Mouse (Mus musculus): ENCODE results near the gene Apbb2.

Gene Apbb2

GRCm38 (mm10) chr5:66602287-66602820, 16.2 kb downstream of the Apbb2 start:
- no peak for DNase-seq (ENCODE audit: extremely low spot score, low spot score)

DNA sequence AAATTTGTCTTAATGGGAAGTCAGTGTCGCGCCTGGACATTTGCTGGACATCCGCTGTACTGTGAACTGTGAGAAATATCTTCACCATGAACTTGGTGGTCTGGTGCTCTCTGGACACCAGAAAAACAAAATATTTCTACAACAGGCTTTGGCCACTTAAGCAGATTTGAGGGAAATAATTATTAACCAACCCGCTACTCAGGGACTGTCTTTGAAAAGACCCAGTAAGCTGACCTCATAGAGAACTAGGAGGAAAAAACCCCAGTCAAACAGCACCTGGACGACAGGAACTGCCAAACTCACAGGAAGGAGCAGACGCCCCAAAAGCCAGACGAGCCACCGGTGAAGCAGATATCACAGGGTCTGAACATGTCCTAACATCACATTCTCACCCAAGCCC, 18.2 kb downstream of the Apbb2 start:
- no peak for DNase-seq (ENCODE audit: extremely low spot score, low spot score)

DNA sequence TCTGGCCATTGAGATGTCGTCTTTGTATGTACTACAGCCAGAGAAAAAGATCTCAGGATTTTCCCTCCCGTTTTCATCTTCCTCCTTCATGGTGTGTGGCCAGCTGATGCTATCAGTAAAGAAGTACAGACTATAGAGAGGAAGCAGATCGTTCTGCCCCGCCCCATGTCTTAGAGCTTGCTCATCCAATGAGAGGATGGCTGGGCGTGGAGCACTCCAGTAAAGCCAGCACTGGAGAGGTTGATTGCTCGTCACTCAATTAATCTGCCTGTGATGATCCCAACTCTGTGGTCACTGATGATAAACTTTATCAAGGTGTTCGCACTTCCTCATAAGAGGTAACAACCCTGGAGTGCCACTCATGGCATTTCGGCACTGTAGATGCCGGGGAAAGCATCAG, 18.7 kb downstream of the Apbb2 start:
- no peak for DNase-seq (ENCODE audit: extremely low spot score, low spot score)

DNA sequence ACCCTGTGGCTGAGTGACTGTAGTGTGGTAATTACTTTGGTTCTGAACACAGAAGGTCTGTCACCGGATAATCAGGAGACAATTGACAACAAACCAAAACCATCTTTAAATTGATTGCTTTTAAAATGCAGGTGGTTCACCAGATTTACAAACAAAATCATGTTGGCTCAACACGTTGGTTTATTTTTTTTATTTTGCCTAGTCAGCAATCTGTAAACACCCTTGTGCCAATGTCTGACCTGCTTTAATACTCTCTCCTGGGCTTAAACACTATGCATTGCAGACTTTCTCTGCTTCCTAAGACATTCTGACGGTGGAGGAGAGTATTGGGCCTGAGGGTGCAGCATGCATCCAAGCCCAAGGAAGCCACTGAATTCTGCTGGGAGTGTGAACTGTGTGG, 22.3 kb downstream of the Apbb2 start:
- DNase-seq (ENCODE audit: extremely low spot score, low spot score) = no peak

DNA sequence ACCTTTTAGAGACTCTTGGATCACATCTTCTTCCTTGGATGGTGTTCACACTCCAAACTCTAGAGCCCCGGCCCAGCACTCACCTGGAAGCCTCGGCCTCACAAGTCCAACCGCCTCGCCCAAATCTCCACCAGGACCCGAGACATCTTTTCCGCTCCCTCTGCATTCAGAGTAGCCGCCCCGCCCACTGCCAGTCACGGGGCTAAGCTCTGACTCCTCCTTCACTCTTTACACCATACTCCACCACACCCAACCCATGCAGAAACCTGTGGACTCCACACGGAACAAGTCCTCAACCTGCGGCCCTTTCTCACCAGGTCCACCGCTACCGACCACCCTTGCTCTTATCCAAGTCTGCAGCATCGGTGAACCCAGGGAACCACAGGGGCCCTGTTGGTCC, 23.7 kb downstream of the Apbb2 start:
- no peak for DNase-seq (ENCODE audit: extremely low spot score, low spot score)

- DNase-seq (ENCODE audit: extremely low spot score, low spot score) = no peak
Observed at GRCm38 (mm10) chr5:66586236-66586745, 32.3 kb downstream of the Apbb2 start.

DNA sequence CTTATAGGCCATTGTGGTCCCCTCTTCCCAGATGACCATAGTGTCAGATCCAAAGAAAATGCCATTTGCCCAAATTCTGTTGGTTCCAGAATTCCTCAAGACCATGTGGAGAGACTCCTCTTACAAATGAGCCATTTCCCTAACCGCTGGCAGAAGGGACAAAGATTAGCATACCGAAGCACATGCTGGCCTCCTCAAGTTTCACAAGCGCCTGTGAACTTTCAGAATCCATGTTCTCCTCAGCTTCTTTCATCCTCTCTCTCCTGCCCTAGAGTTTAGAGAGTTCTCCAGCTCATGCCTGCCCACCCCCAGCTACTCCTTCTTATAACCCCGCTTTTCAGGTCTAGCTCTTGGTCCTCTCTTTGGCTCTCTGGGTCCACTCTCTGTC, 35.6 kb downstream of the Apbb2 start:
- DNase-seq (ENCODE audit: extremely low spot score, low spot score) = no peak

- no peak for DNase-seq (ENCODE audit: extremely low spot score, low spot score)
Observed at GRCm38 (mm10) chr5:66582281-66583018, 36.1 kb downstream of the Apbb2 start.

DNA sequence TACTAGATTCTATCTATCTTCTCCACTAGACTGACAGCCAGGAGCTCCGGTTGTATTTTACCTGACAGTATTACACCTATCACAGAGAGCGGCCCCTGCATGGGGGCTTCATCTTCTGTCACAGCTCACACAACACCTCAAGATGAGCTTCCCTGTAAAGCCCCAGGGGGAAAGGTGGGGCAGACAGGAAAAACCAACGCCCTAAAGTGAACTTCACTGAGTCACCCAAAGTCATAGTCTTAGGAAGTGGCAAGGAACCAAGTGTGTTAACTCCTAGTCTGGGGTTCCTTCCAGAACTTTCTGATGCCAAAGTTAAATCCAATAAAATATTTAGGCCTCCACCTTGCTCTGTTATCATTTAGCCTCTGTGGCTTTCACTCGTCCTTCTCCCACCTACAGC, 39.5 kb downstream of the Apbb2 start:
- DNase-seq (ENCODE audit: extremely low spot score, low spot score) = no peak

DNA sequence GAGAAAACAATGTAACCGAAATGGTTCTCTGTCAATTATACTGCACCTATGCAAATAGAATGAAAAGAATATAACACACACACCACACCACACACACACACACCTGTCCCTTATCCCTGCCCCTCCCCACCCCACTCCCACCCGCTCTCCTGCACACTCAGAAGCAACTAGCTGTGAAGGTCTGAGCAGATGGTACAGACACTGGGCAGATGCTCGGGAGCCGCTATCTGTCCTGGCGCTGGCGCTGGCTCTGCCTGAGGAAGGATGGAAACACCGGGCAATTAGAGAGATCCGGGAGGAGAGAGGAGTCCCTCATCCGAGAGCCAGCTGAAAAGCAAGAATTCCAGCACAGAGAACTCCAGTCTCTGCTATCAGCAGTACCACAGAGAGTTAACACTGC, 42.3 kb downstream of the Apbb2 start:
- no peak for DNase-seq (ENCODE audit: extremely low spot score, low spot score)

- DNase-seq (ENCODE audit: extremely low spot score, low spot score) = no peak
Observed at GRCm38 (mm10) chr5:66575148-66575547, 43.4 kb downstream of the Apbb2 start.

- DNase-seq (ENCODE audit: extremely low spot score, low spot score) = no peak
Observed at GRCm38 (mm10) chr5:66573266-66573665, 45.3 kb downstream of the Apbb2 start.

DNA sequence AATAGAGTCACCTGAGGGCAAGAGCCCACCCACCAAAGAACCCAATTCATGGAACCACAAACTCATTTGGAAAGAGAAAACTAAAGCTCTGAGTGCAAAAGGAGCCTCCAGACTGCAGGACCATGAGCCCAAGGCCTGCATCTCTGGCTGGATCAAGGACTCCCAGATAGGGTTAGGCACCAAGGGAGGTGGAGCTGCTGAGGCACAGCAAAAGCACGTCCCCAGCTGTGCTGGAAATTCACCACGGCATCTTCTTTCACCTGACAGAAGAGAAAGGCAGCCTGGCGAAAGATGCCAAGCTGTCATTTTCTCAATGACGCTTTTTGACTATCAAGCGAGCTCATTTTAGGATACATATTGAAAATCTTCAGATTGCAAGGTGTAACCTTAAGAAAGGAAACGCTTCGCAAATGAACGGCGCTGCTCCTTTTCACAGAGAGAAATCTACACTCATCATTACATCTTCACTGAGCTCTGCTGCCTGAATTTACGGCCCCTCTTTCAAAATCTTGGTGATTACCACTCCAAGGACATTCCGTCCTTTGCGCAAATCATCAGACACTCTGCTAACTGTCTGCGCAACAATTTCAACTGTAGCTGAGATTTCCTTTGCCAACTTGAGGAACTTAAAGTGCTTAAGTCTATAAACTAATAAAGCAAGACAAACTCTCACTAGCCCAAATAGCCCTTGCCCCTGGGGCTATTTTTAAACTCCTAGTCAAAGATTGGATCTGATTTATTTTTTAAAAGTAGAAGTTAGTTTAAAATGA, 46.3 kb downstream of the Apbb2 start:
- DNase-seq (ENCODE audit: extremely low spot score, low spot score) = no peak

- no peak for DNase-seq (ENCODE audit: extremely low spot score, low spot score)
Observed at GRCm38 (mm10) chr5:66570709-66571108, 47.9 kb downstream of the Apbb2 start.

DNA sequence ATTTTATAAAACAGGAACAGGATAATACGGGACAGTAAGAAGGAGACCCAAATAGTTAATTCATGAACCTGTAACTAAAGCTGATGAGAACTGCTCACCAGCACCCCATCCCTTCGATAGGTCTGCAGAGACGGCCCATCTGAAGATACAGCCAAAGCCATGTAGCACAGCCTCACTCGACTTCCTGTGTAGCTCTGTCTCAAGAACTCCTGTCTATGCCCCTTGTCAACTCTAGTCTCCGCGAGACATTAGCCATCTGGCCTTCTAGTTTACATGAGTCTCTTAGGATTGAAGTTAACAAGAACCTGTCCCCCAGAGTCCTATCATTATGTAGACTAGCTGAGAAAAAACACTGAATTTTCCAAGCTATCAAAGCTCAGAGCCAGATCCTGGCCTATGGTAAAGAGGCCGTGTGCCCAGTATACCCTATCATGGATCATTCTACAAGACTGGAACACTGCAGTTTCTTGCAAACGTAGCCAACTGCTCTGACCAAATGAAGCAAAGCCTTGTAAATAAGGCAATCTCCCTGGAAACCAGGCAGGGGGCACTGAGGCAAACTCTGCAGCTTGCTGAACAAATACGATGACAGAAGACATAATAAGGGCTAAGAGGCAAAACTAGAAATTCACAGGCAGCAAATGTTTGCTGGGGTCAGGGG, 49.3 kb downstream of the Apbb2 start:
- no peak for DNase-seq (ENCODE audit: extremely low spot score, low spot score)

DNA sequence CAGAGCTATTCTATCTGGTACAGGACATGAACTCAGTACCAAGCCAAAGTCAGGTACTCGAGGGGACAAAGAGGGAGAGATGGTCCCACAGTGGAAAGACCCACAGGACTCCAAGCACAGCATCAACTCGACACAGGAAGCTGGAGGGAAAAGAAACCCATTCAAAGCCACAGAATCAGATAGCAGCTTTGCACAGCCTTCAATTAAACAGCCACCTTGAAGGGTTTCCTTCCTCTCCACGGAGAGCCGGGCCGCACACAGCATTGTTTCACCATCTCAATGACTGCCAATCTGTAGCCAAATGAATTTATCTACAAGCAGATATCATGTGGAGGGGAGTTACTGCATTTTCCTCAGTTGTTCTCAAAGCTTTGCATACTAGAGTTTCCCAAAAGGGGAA, 50.6 kb downstream of the Apbb2 start:
- DNase-seq (ENCODE audit: extremely low spot score, low spot score) = no peak

DNA sequence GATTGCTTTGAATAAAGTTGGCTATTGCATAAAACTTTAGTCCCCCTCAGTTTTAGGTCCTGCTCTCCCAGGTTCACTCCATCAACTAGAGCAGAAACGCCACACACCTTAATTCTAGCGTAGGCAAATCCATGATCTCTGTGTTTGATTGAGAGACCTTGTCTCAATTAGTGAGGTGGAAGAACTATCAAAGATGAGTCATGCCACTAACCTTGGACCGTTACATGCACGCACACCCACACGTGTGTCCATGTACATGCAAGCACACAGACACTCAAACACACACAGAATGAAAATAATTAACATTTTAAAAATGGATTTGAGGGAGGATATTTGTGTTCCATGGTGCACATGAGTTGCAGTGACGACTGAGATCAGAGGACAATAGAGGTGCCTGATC, 51.2 kb downstream of the Apbb2 start:
- no peak for DNase-seq (ENCODE audit: extremely low spot score, low spot score)

DNA sequence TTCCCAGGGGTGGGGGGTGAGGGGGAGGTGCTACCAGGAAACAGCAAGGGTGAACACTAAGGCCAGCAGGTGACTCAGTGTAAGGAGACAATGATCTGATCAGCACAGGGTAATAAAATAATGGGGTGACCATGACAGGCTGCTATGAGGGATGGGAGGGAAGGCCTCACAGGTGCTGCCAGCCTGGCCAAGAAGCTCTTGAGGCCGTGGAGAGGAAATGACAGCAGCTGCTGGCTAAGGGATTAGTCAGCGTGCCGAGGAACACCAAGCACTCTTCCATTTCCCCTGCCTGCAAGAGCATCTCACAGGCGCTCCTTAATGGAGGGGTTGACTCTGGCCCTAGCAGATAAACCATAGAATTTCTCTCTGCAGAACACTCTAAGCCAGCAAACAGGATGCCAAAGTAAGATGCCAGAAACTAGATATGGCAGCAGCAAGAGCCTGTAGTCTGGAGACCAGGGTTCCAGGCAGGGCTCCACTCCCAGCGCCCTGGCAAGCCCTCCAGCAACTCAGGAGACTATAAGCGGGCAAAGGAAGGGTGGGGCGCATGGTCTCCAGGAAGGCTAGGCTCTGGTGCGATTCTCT, 58.9 kb downstream of the Apbb2 start:
- no peak for DNase-seq (ENCODE audit: extremely low spot score, low spot score)

GRCm38 (mm10) chr5:66558094-66558493, 60.5 kb downstream of the Apbb2 start:
- no peak for DNase-seq (ENCODE audit: extremely low spot score, low spot score)

GRCm38 (mm10) chr5:66553933-66554332, 64.7 kb downstream of the Apbb2 start:
- DNase-seq (ENCODE audit: extremely low spot score, low spot score) = no peak

GRCm38 (mm10) chr5:66552246-66552645, 66.3 kb downstream of the Apbb2 start:
- no peak for DNase-seq (ENCODE audit: extremely low spot score, low spot score)

DNA sequence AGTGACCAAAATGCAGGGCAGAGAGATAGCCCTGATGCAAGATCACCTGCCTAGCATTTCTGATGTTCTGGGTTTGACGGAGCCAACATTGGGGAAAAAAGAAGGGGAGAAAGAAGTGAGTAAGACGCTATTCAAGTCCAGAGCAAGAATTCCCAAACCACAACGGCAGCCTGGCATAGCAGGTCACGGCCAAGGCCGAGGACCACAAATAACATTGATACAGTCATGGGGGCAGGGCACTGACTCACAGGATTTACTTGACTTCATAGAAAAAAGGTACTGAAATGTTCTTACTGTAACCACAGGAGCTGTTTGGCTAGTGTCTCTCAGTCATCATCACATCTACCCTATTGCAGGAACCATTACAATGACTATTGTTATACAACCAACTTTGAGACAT, 68.3 kb downstream of the Apbb2 start:
- DNase-seq (ENCODE audit: extremely low spot score, low spot score) = no peak

Data from neural tube, embryonic 10.5 days (tissue).